Mouse (Mus musculus) mature B cell (primary cell): ENCODE results near the gene Cenpx.
"Not testable (repeated sequence)": the region's sequence is repeated elsewhere in the genome, so short reads cannot be mapped to it uniquely, and the experiment has no call there.

ENCODE experiments used
- in situ Hi-C: fragments of 300-500 bp; cut with MboI; formaldehyde crosslinking; loops from 2 replicates; pipeline ENCODE4 v1.14.3; 2019

Cenpx gene

GRCm38 (mm10) chr11:120713580-120714518 is at the start of gene Cenpx, which contains the start of gene Lrrc45:
Cenpx (minus strand) TSS chr11:120713738.
Lrrc45 (plus strand) TSS chr11:120713925.
- in situ Hi-C loops: no loop called here

- in situ Hi-C loops: not testable (repeated sequence)
Measured at GRCm38 (mm10) chr11:120762672-120763041, 49.1 kb upstream of the Cenpx start, which contains the start of gene Hmga1b. Hmga1b (plus strand) TSS chr11:120762794.

- in situ Hi-C loops: no loop called here
Measured at GRCm38 (mm10) chr11:120761811-120762671, 48.5 kb upstream of the Cenpx start.

- in situ Hi-C loops: no loop called here
Measured at GRCm38 (mm10) chr11:120760236-120760635, 46.7 kb upstream of the Cenpx start.

GRCm38 (mm10) chr11:120751606-120752005 is 38.1 kb upstream of the Cenpx start:
- in situ Hi-C loops: no loop called here

GRCm38 (mm10) chr11:120749430-120749829 is 35.9 kb upstream of the Cenpx start:
- in situ Hi-C loops: no loop called here

GRCm38 (mm10) chr11:120747974-120748373 is 34.4 kb upstream of the Cenpx start:
- in situ Hi-C loops: no loop called here

- in situ Hi-C loops: no loop called here
Measured at GRCm38 (mm10) chr11:120744121-120744701, 30.7 kb upstream of the Cenpx start.

- in situ Hi-C loops: no loop called here
Measured at GRCm38 (mm10) chr11:120740981-120741380, 27.4 kb upstream of the Cenpx start.

- in situ Hi-C loops: no loop called here
Measured at GRCm38 (mm10) chr11:120736424-120736823, 22.9 kb upstream of the Cenpx start.

GRCm38 (mm10) chr11:120733521-120733920 is 20.0 kb upstream of the Cenpx start:
- in situ Hi-C loops: no loop called here

- in situ Hi-C loops: no loop called here
Measured at GRCm38 (mm10) chr11:120731858-120732680, 18.5 kb upstream of the Cenpx start, which contains the start of gene Cbr2. Cbr2 (minus strand) TSS chr11:120732114.

GRCm38 (mm10) chr11:120731395-120731794 is 17.9 kb upstream of the Cenpx start:
- in situ Hi-C loops: no loop called here

- in situ Hi-C loops: no loop called here
Measured at GRCm38 (mm10) chr11:120730331-120730870, 16.9 kb upstream of the Cenpx start.

- in situ Hi-C loops: not testable (repeated sequence)
Measured at GRCm38 (mm10) chr11:120729432-120730050, 16.0 kb upstream of the Cenpx start.

GRCm38 (mm10) chr11:120728530-120729240 is 15.1 kb upstream of the Cenpx start:
- in situ Hi-C loops: no loop called here

GRCm38 (mm10) chr11:120727564-120727963 is 14.0 kb upstream of the Cenpx start:
- in situ Hi-C loops: no loop called here

- in situ Hi-C loops: no loop called here
Measured at GRCm38 (mm10) chr11:120727169-120727527, 13.6 kb upstream of the Cenpx start, which contains the start of gene Dcxr. Dcxr (minus strand) TSS chr11:120727281.
